Mouse (Mus musculus): ENCODE measurements around the gene Gm5751.
"Not testable (repeated sequence)": the region's sequence is repeated elsewhere in the genome, so short reads cannot be mapped to it uniquely, and the experiment has no call there.

Gene Gm5751

DNA sequence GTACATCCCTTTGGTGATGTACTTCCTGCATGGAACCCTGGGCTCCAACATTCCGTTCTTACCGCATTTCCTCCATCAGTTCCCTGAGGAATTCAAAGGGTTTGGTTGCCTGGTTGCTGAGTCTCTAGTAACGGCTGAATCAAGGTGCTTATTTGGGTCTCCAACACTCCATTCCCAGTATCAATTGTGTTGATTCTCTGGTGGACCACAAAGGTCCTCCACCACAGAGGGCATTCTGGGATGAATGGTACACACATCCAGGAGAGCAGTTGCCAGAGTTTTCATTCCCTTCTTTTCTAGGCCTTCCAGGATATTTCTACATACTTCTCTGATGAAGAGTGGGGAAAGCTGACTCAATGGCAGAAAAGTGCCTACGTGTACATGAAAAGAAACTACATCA is at the start of gene Gm5751:
Gene Gm5751 (plus strand): TSS at position 301 of the 400 bp plus-strand sequence.
- not testable (repeated sequence) for DNase-seq (ENCODE audit: low read depth)

DNA sequence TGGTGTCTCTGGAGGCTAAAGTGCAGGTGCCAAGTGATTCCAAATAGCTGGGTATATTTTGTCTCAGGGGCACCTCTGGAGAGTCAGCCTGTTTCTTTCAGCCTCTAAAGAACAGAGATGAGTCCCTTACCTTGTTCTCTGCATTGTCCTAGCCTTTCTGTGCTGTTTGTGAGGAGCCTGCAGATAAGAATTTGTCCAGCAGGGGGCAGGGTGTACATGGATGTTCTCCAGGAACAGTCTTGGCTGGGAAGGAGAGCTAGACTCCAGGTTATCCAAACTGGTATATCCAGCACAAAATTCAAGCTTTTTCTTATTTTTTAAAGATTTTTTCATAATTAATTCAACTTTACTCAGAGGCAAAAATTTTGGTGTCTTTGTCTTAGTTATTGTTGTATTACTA is 42.0 kb upstream of the Gm5751 start:
- DNase-seq (ENCODE audit: low read depth) = peak; percentile 5

DNA sequence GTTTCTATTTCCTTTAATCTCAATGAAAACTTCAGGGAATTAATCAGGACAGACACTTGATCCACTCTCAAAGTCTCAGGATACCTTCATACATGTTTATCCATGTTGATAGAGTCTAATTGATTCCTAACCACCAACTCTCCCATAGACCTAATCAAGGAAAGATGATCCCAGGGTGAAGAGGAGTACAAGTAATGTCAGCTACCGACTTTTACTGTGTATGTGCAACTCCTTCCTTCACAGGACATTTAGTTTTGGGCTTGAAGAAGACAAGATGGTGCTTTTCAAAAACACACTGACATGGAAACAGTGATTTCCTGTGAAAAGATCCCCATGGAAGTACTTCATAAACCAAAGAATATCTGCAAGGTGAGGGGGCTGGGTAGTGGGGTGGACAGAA is 30.4 kb upstream of the Gm5751 start, which contains the start of gene Gm6592:
Gene Gm6592 (plus strand): TSS at position 301 of the 400 bp plus-strand sequence.
- DNase-seq (ENCODE audit: low read depth) = no peak

DNA sequence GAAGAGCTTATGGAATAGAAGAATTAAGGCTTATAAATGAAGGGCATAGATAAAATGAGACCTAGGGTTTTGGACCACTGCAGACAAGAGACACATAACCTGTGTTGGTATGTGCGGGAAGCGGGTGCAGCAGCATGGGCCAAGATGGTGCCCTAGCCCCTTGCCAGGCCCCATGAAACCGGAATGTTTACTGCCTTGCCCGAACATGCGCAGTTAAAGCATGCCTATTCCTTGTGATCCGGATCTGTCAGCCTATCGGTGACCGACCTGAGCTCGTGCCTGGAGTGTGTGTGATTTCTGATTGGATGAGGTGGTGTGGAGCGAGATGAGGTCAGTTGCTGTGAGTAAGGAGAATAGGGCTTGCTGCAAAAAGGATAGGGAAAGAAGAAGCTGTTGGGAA is 21.6 kb upstream of the Gm5751 start:
- DNase-seq (ENCODE audit: low read depth) = no peak

DNA sequence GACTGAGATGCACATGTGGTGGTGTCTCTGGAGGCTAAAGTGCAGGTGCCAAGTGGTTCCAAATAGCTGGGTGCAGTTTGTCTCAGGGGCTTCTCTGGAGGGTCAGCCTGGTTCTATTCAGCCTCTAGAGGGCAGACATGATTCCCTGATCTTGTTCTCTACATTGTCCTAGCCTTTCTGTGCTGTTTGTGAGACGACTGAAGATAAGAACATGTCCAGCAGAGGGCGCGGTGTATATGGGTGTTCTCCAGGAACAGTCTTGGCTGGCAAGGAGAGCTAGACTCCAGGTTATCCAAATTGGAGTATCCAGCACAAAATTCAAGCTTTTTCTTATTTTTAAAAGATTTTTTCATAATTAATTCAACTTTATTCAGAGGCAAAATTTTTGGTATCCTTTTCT is 9.7 kb upstream of the Gm5751 start:
- peak; percentile 63 for DNase-seq (ENCODE audit: low read depth)

DNA sequence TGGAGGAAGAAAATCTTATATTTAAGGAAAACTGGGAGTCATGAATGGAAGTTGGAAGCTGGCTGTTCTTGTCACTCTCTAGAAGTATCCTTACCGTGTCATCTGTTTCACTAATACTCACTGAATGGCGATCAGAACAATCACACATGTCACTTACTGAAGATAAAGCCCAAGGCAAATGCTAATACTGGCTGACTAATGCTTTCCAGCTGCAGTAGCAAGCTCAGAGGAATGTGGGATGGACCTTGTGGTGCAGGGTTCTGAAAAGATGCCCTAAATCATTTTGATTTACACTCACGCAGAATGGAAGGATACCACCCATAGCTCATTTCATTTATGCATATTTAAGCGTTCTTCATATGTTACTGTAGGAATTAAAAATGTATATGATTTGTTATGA is 10.3 kb downstream of the Gm5751 start:
- no peak for DNase-seq (ENCODE audit: low read depth)

DNA sequence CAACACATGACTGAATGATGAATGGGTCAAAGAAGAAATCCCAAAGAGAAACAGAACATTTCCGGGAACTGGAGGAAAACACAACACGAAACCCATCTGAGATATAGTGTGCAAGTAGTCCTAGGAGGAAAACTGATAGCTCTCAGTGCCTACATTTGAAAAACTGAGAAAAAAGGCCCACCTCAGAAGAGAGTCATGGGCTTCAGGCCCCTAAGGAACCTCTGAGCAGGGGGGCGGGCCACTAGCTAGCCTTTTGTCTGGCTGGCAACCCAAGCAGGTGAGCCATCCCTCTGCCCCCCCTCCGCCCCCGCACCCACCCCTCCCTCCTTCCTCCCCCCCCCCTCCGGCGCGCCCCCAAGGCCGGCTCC is 17.9 kb downstream of the Gm5751 start:
- no peak for DNase-seq (ENCODE audit: low read depth)

DNA sequence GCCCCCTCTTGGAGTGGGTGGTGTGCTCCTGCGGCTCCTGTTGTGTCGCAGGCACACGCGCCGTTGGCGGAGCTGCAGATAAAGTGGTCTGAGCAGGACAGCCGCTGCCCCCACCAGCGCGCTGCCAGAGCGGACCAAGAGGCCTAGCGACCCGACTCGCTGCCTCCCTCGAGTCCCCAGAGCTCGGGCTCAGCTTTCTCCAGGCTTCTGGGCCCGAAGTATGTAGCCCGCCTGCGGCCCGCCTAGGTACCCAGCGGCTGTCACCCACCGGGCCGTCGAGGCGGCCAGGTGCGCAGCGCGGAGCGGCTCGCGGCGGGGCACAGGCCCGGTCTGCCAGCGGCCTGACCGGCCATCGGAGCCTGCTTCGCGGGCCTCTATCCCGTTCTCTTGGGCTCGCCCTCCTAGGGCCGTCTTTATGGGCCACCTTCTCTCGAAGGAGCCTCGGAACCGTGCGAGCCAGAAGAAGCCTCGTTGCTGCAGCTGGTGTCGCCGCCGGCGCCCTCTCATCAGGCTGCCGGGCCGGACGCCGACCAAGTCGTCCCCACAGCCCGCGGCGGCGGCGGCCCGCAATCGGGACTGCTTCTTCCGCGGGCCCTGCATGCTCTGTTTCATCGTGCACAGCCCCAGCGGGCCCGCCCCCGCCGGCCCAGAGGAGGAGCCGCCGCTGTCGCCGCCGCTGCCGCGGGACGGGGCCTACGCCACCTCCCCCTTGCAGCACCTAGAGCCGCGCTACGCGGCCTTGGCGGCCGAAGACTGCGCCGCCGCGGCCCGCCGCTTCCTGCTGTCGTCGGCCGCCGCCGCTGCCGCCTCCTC is 18.5 kb downstream of the Gm5751 start, which contains the start of gene B630019K06Rik:
Gene B630019K06Rik (plus strand): TSS at position 40 of the 813 bp plus-strand sequence.
- DNase-seq (ENCODE audit: low read depth) = no peak

DNA sequence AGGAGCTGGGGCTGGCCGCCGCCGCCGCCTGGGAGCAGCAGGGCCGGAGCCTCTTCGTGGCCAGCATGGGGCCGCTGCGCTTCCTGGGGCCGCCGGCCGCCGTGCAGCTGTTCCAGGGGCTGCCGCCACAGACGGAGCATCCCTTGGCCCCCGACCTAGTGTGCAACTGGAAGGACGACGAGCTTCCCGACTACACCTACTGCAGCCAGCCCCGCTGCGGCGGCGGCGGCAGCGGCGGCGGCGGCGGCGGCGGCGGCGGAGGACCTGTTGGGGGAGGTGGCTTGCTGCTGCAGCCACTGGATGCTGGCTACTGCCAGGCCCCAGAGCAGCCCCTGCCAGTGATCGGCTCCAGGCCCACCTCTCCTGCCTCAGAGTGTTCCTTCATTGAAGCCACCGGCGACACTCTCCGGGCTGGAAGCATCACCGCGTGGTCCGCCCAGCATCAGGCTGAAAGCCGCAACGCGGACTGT is 19.2 kb downstream of the Gm5751 start:
- DNase-seq (ENCODE audit: low read depth) = no peak

DNA sequence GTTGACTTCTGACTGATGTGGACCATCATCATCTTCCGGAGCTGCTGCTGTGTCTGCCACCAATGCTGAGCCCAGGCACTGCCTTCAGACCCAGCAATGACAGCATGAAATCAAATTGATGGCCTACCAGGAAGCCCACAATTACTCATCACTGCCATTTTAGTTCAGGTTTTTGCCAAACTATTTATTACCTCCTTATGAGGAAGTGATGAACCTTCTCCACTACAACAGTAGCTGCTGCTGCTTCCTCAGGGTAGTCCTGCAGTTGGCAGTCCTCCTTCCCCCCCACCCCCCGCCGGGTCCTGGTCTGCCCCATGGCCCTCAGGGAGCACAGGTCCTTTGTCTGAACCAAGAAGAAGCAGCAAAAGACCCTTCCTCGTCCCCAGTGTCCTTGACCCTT is 26.8 kb downstream of the Gm5751 start:
- DNase-seq (ENCODE audit: low read depth) = no peak

DNA sequence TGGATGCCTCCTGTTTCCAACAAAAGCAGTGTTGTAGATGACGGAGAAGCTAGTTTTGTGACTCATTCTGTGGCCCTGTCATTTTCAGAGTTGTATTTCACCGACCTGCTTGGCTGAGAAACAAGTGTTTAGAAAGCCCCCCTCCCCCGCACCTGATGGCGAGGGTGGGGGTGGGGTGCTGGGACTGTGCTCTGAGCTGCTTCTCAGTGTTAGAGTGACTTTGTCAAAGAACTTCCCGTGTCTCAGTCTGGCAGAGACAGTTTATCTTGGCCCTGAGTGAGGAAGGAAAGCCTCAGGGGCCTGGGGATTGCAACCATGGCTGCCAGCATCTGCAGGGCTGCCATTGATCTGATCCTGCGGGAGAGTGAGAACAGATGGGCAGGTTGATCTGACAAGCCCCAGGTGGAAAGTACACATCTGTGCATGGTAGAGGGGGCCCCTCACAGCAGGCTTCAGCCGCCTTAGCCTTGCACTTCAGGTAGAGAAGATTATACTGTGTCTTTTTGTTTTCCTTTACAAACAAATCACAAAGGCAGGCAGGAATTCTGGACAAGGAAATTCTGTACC is 27.9 kb downstream of the Gm5751 start:
- no peak for DNase-seq (ENCODE audit: low read depth)

DNA sequence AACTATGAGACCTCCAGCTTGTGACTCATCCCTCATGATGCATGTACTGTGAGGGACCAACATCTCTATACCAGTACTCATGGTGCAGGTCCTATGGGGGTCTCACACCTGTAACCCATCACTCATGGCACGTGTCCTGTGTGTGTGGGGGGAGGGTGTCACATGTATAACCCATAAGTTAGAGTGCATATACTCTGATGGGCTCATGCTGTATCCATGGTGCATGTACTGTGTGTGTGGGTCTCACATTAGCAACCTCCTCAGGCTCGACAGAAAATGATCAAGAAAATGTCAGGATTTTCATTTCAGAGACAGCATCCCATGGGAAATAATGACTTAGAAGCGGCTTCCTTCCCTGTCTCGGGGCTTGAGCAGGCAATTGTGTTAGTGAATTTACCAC is 47.0 kb downstream of the Gm5751 start:
- DNase-seq (ENCODE audit: low read depth) = no peak

DNA sequence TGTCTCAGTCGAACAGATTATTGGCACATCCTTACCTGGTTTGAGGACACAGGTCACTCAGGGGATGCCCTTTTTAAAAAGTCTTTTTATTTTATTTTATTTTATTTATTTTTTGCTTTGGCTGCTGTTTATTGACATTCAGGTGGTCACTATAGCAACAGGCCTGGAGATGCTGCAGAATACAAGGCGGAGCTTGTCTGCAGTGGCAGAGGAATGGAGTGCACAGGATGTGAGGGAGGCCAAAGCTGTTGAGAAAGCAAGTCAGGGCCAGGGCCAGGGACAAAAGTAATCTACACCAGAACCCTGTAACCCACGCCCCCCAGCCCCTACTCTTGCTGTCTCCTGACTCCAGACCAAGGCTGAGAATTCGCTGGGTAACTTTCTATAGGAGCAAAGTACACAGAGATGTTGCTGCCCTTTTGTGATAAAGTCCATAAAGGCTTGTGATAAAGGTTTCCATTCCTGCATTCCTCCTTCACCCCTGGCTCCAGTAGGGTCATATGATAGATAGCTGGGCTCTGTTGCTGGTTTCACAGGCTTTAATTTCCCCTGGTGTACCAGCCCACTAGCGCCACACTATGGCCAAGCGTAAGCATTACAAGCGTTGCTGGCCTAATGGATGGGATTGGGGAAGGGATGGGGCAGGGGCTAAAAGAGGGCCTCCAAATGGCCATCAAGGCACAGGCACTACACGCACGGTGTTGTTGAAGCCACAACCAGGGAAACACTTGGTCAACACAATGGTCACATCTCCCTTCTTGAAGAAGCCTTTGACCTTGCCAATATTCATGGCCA is 48.0 kb downstream of the Gm5751 start:
- no peak for DNase-seq (ENCODE audit: low read depth)

DNA sequence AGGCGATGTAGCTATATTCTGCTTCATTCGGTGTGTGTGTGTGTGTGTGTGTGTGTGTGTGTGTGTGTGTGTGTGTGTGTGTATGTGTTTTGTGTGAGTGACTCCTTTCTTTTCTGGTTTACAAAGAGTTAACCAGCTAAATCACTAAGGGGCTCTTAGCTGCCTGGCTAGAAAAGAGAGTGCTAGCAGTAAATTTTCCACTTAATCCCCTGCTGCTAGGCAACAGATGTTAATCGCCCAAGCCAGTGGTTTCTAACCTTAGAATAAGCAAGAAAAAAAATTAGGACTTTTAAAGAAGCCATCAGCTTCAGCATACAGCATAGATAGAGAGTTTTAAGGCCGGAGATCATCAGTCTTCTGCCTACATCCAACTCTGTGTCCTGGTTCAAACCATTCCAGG is 53.3 kb downstream of the Gm5751 start:
- DNase-seq (ENCODE audit: low read depth) = no peak
